Mouse (Mus musculus): ENCODE data around the gene Krtap31-2. TPM values are rescaled to one million over a fixed set of nuclear protein-coding genes. Genes with fewer than 3 reads are reported as not detected.

Gene Krtap31-2
- total RNA-seq (2021): not detected

- DNase-seq: no peak
- intact Hi-C loops (cut with DNase I): no loop called here
Measured at GRCm38 (mm10) chr11:99935991-99936390, at the start of gene Krtap31-2. Gene Krtap31-2 (plus strand): TSS chr11:99936291.

- intact Hi-C loops (cut with DNase I): no loop called here
- no peak for DNase-seq
Measured at GRCm38 (mm10) chr11:99907620-99908019, 28.5 kb upstream of the Krtap31-2 start, which contains the start of gene Krtap31-1. Gene Krtap31-1 (plus strand): TSS chr11:99907920.

GRCm38 (mm10) chr11:99914451-99914850 is 21.6 kb upstream of the Krtap31-2 start, which contains the start of gene Gm11565:
Gene Gm11565 (plus strand): TSS chr11:99914751.
- intact Hi-C loops (cut with DNase I): no loop called here
- no peak for DNase-seq

GRCm38 (mm10) chr11:99937751-99938264 is 1.7 kb downstream of the Krtap31-2 start:
- intact Hi-C loops (cut with DNase I): no loop called here
- no peak for DNase-seq

GRCm38 (mm10) chr11:99948175-99948574 is 12.1 kb downstream of the Krtap31-2 start, which contains the start of gene Krtap9-5:
Gene Krtap9-5 (plus strand): TSS chr11:99948475.
- DNase-seq: no peak
- intact Hi-C loops (cut with DNase I): no loop called here

- DNase-seq: no peak
- intact Hi-C loops (cut with DNase I): no loop called here
Measured at GRCm38 (mm10) chr11:99964213-99964612, 28.1 kb downstream of the Krtap31-2 start.

- DNase-seq: no peak
- intact Hi-C loops (cut with DNase I): no loop called here
Measured at GRCm38 (mm10) chr11:99965961-99966360, 29.9 kb downstream of the Krtap31-2 start.

- no peak for DNase-seq
- intact Hi-C loops (cut with DNase I): no loop called here
Measured at GRCm38 (mm10) chr11:99978953-99979352, 42.9 kb downstream of the Krtap31-2 start, which contains the start of gene Krtap29-1. Gene Krtap29-1 (minus strand): TSS chr11:99979053.

GRCm38 (mm10) chr11:99982731-99983130 is 46.6 kb downstream of the Krtap31-2 start:
- intact Hi-C loops (cut with DNase I): no loop called here
- DNase-seq: no peak

- intact Hi-C loops (cut with DNase I): no loop called here
Measured at GRCm38 (mm10) chr11:99983442-99983841, 47.4 kb downstream of the Krtap31-2 start.

GRCm38 (mm10) chr11:99985291-99986092 is 49.4 kb downstream of the Krtap31-2 start:
- peak; percentile 16 to 21 for DNase-seq
- intact Hi-C loops (cut with DNase I): no loop called here

More at GRCm38 (mm10) chr11:99983442-99983841, 47.4 kb downstream of the Krtap31-2 start:
- no peak for DNase-seq

- no peak for DNase-seq
- intact Hi-C loops (cut with DNase I): no loop called here
Measured at GRCm38 (mm10) chr11:99986180-99986647, 50.1 kb downstream of the Krtap31-2 start, which contains the start of gene Krtap16-1. Gene Krtap16-1 (minus strand): TSS chr11:99986597.

Other genes starting within 250 kb of the Krtap31-2 start
- gene Gm14190, start 245.6 kb upstream of the Krtap31-2 start, total RNA-seq (2021): not detected
- not detected for gene Gm14180, start 202.0 kb upstream of the Krtap31-2 start, total RNA-seq (2021)
- gene Gm11595, start 163.4 kb upstream of the Krtap31-2 start, total RNA-seq (2021): not detected
- not detected for gene Krtap4-8, start 155.6 kb upstream of the Krtap31-2 start, total RNA-seq (2021)
- gene Krtap4-9, start 151.1 kb upstream of the Krtap31-2 start, total RNA-seq (2021): not detected
- gene Gm11596, start 142.8 kb upstream of the Krtap31-2 start, total RNA-seq (2021): not detected
- not detected for gene Gm11569, start 137.4 kb upstream of the Krtap31-2 start, total RNA-seq (2021)
- not detected for gene Gm11554, start 131.8 kb upstream of the Krtap31-2 start, total RNA-seq (2021)
- not detected for gene Krtap4-13, start 126.4 kb upstream of the Krtap31-2 start, total RNA-seq (2021)
- not detected for gene Gm11564, start 120.6 kb upstream of the Krtap31-2 start, total RNA-seq (2021)
- not detected for gene 2300003K06Rik, start 98.2 kb upstream of the Krtap31-2 start, total RNA-seq (2021)
- gene Krtap4-16, start 84.7 kb upstream of the Krtap31-2 start, total RNA-seq (2021): not detected
- not detected for gene Gm11568, start 78.4 kb upstream of the Krtap31-2 start, total RNA-seq (2021)
- gene Gm11559, start 71.8 kb upstream of the Krtap31-2 start, total RNA-seq (2021): not detected
- gene Krtap9-1, start 62.9 kb upstream of the Krtap31-2 start, total RNA-seq (2021): not detected
- not detected for gene Gm11567, start 57.1 kb upstream of the Krtap31-2 start, total RNA-seq (2021)
- not detected for gene Krtap31-1, start 28.4 kb upstream of the Krtap31-2 start, total RNA-seq (2021)
- not detected for gene Gm11565, start 21.5 kb upstream of the Krtap31-2 start, total RNA-seq (2021)
- not detected for gene Krtap9-5, start 12.2 kb downstream of the Krtap31-2 start, total RNA-seq (2021)
- not detected for gene Krtap29-1, start 42.8 kb downstream of the Krtap31-2 start, total RNA-seq (2021)
- gene Krtap16-1, start 50.3 kb downstream of the Krtap31-2 start, total RNA-seq (2021): not detected
- not detected for gene Krtap17-1, start 57.7 kb downstream of the Krtap31-2 start, total RNA-seq (2021)
- gene Krt33a, start 79.9 kb downstream of the Krtap31-2 start, total RNA-seq (2021): not detected
- not detected for gene Krt33b, start 93.6 kb downstream of the Krtap31-2 start, total RNA-seq (2021)
- not detected for gene Krt34, start 105.3 kb downstream of the Krtap31-2 start, total RNA-seq (2021)
- gene Krt31, start 114.3 kb downstream of the Krtap31-2 start, total RNA-seq (2021): not detected
- gene Krt32, start 151.9 kb downstream of the Krtap31-2 start, total RNA-seq (2021): not detected
- gene Krt35, start 159.9 kb downstream of the Krtap31-2 start, total RNA-seq (2021): not detected
- gene Krt36, start 169.3 kb downstream of the Krtap31-2 start, total RNA-seq (2021): not detected
- gene Krt13, start 185.3 kb downstream of the Krtap31-2 start, total RNA-seq (2021): not detected
- gene Krt15, start 199.6 kb downstream of the Krtap31-2 start, total RNA-seq (2021): under 1 TPM in 1 of 2 experiments, not detected in 1; 0.29 TPM
- gene Krt19, start 212.4 kb downstream of the Krtap31-2 start, total RNA-seq (2021): 10 to 100 TPM; 10.3 to 16.7 TPM

All from heart, postnatal 10 days (tissue).